Mouse (Mus musculus) frontal cortex, adult (tissue): ENCODE results near the gene Xrcc1.

ENCODE experiments used
- ATAC-seq: cut with Nextera tagmentation; 2 replicates; pipeline ENCODE4 v1.9.2; 2017; ENCODE audit warnings: mild to moderate bottlenecking, moderate library complexity, mixed read lengths; ENCODE audit not compliant: low TSS enrichment

Gene Xrcc1

GRCm38 (mm10) chr7:24529580-24529979 is 16.5 kb upstream of the Xrcc1 start:
- ATAC-seq = no peak

- ATAC-seq = peak; percentile 82
Observed at GRCm38 (mm10) chr7:24530062-24530931, 15.8 kb upstream of the Xrcc1 start, which contains the start of gene Irgq. Irgq (plus strand) TSS chr7:24530689.

GRCm38 (mm10) chr7:24531211-24531971 is 14.7 kb upstream of the Xrcc1 start:
- peak; percentile 58 for ATAC-seq

GRCm38 (mm10) chr7:24533031-24533571 is 13.0 kb upstream of the Xrcc1 start:
- no peak for ATAC-seq

GRCm38 (mm10) chr7:24533806-24534205 is 12.3 kb upstream of the Xrcc1 start:
- ATAC-seq = no peak

- ATAC-seq = no peak
Observed at GRCm38 (mm10) chr7:24534301-24534700, 11.8 kb upstream of the Xrcc1 start.

GRCm38 (mm10) chr7:24537081-24537480 is 9.0 kb upstream of the Xrcc1 start:
- ATAC-seq = no peak

GRCm38 (mm10) chr7:24537591-24537990 is 8.5 kb upstream of the Xrcc1 start:
- no peak for ATAC-seq

- no peak for ATAC-seq
Observed at GRCm38 (mm10) chr7:24538154-24538553, 7.9 kb upstream of the Xrcc1 start.

GRCm38 (mm10) chr7:24538701-24539100 is 7.4 kb upstream of the Xrcc1 start:
- ATAC-seq = no peak

GRCm38 (mm10) chr7:24539686-24540085 is 6.4 kb upstream of the Xrcc1 start:
- ATAC-seq = no peak

GRCm38 (mm10) chr7:24544506-24544905 is 1.6 kb upstream of the Xrcc1 start:
- no peak for ATAC-seq

GRCm38 (mm10) chr7:24546634-24547389 is 723 bp downstream of the Xrcc1 start:
- ATAC-seq = peak; percentile 99

- no peak for ATAC-seq
Observed at GRCm38 (mm10) chr7:24547534-24548036, 1.5 kb downstream of the Xrcc1 start.

- no peak for ATAC-seq
Observed at GRCm38 (mm10) chr7:24551985-24552759, 6.1 kb downstream of the Xrcc1 start.

- ATAC-seq = no peak
Observed at GRCm38 (mm10) chr7:24555786-24556185, 9.7 kb downstream of the Xrcc1 start.

- no peak for ATAC-seq
Observed at GRCm38 (mm10) chr7:24561450-24561849, 15.4 kb downstream of the Xrcc1 start.

GRCm38 (mm10) chr7:24563191-24563836 is 17.2 kb downstream of the Xrcc1 start:
- no peak for ATAC-seq

GRCm38 (mm10) chr7:24563837-24564206 is 17.7 kb downstream of the Xrcc1 start:
- no peak for ATAC-seq

- ATAC-seq = peak; percentile 58; the same call in 1 of the 2 replicates
Observed at GRCm38 (mm10) chr7:24564607-24565265, 18.6 kb downstream of the Xrcc1 start.
